Mouse (Mus musculus): ENCODE measurements around the gene Adprm. TPM values are rescaled to one million over a fixed set of nuclear protein-coding genes. Genes with fewer than 3 reads are reported as not detected.
"Not testable (repeated sequence)": the region's sequence is repeated elsewhere in the genome, so short reads cannot be mapped to it uniquely, and the experiment has no call there.

Adprm gene
- polyA plus RNA-seq, 1 experiment from 2014 or later = 26.6 TPM

- 25% methylated on average over 1 of the region's 1 CpGs for WGBS
- ATAC-seq (ENCODE audit: insufficient read depth, low FRiP score); H3K36me3 ChIP-seq (ENCODE audit: control insufficient read depth, insufficient read depth, low read length); H3K4me1 ChIP-seq (ENCODE audit: control insufficient read depth, insufficient read depth, low read length); H3K9ac ChIP-seq (ENCODE audit: low read length); H3K4me2 ChIP-seq (ENCODE audit: low read depth, low read length); H3K27ac ChIP-seq (ENCODE audit: low read length); H3K4me3 ChIP-seq (replicated peaks; ENCODE audit: low read length); H3K9me3 ChIP-seq (replicated peaks; ENCODE audit: control insufficient read depth, low read length); H3K27me3 ChIP-seq (ENCODE audit: control insufficient read depth, insufficient read depth, low read length): not testable (repeated sequence)
Observed at GRCm38 (mm10) chr11:67023191-67023590, 29.2 kb downstream of the Adprm start.

- no peaks in the 10 kb centered on the region for H3K9me3 ChIP-seq (replicated peaks; ENCODE audit: control insufficient read depth, low read length)
- no peak for ATAC-seq (ENCODE audit: insufficient read depth, low FRiP score)
- H3K27ac ChIP-seq (ENCODE audit: low read length) = no peak overlapping the region
- WGBS = 82% methylated on average over 13 of the region's 13 CpGs
- no peak overlapping the region for H3K4me3 ChIP-seq (replicated peaks; ENCODE audit: low read length)
- no peaks in the 10 kb centered on the region for H3K27me3 ChIP-seq (ENCODE audit: control insufficient read depth, insufficient read depth, low read length)
- no peaks in the 10 kb centered on the region for H3K36me3 ChIP-seq (ENCODE audit: control insufficient read depth, insufficient read depth, low read length)
- H3K4me2 ChIP-seq (ENCODE audit: low read depth, low read length) = no peak overlapping the region
- H3K4me1 ChIP-seq (ENCODE audit: control insufficient read depth, insufficient read depth, low read length) = peaks cover 5% of the 10 kb centered on the region; the same call in 1 of the 2 replicates
- H3K9ac ChIP-seq (ENCODE audit: low read length) = no peak overlapping the region
Observed at GRCm38 (mm10) chr11:67022354-67023115, 29.9 kb downstream of the Adprm start.

GRCm38 (mm10) chr11:67020948-67021347, 31.4 kb downstream of the Adprm start:
- H3K27me3 ChIP-seq (ENCODE audit: control insufficient read depth, insufficient read depth, low read length) = no peaks in the 10 kb centered on the region
- peak; percentile 48 for ATAC-seq (ENCODE audit: insufficient read depth, low FRiP score)
- peak overlapping the region; percentile 22 for H3K4me3 ChIP-seq (replicated peaks; ENCODE audit: low read length)
- H3K4me2 ChIP-seq (ENCODE audit: low read depth, low read length) = peak overlapping the region; percentile 46
- peaks cover 5% of the 10 kb centered on the region; the same call in 1 of the 2 replicates for H3K4me1 ChIP-seq (ENCODE audit: control insufficient read depth, insufficient read depth, low read length)
- no peaks in the 10 kb centered on the region for H3K9me3 ChIP-seq (replicated peaks; ENCODE audit: control insufficient read depth, low read length)
- peak overlapping the region; percentile 38 for H3K9ac ChIP-seq (ENCODE audit: low read length)
- peak overlapping the region; percentile 57; the same call in 1 of the 2 replicates for H3K27ac ChIP-seq (ENCODE audit: low read length)
- H3K36me3 ChIP-seq (ENCODE audit: control insufficient read depth, insufficient read depth, low read length) = no peaks in the 10 kb centered on the region
- WGBS = 4% methylated on average over 12 of the region's 12 CpGs

- no peak overlapping the region for H3K9ac ChIP-seq (ENCODE audit: low read length)
- H3K9me3 ChIP-seq (replicated peaks; ENCODE audit: control insufficient read depth, low read length) = no peaks in the 10 kb centered on the region
- no peaks in the 10 kb centered on the region for H3K27me3 ChIP-seq (ENCODE audit: control insufficient read depth, insufficient read depth, low read length)
- H3K36me3 ChIP-seq (ENCODE audit: control insufficient read depth, insufficient read depth, low read length) = no peaks in the 10 kb centered on the region
- H3K4me1 ChIP-seq (ENCODE audit: control insufficient read depth, insufficient read depth, low read length) = peaks cover 5% of the 10 kb centered on the region; the same call in 1 of the 2 replicates
- no peak overlapping the region for H3K4me2 ChIP-seq (ENCODE audit: low read depth, low read length)
- H3K4me3 ChIP-seq (replicated peaks; ENCODE audit: low read length) = no peak overlapping the region
- H3K27ac ChIP-seq (ENCODE audit: low read length) = peak overlapping the region; percentile 57
- no peak for ATAC-seq (ENCODE audit: insufficient read depth, low FRiP score)
- WGBS = 54% methylated on average over 7 of the region's 7 CpGs
Observed at GRCm38 (mm10) chr11:67019711-67020475, 32.5 kb downstream of the Adprm start.

GRCm38 (mm10) chr11:67017801-67018591, 34.4 kb downstream of the Adprm start:
- H3K4me3 ChIP-seq (replicated peaks; ENCODE audit: low read length) = peak overlapping the region; percentile 13
- WGBS = 13% methylated on average over 12 of the region's 12 CpGs
- ATAC-seq (ENCODE audit: insufficient read depth, low FRiP score) = peak; percentile 86
- no peaks in the 10 kb centered on the region for H3K27me3 ChIP-seq (ENCODE audit: control insufficient read depth, insufficient read depth, low read length)
- peaks cover 5% of the 10 kb centered on the region; the same call in 1 of the 2 replicates for H3K4me1 ChIP-seq (ENCODE audit: control insufficient read depth, insufficient read depth, low read length)
- no peaks in the 10 kb centered on the region for H3K36me3 ChIP-seq (ENCODE audit: control insufficient read depth, insufficient read depth, low read length)
- H3K9me3 ChIP-seq (replicated peaks; ENCODE audit: control insufficient read depth, low read length) = no peaks in the 10 kb centered on the region
- H3K4me2 ChIP-seq (ENCODE audit: low read depth, low read length) = peak overlapping the region; percentile 29
- H3K27ac ChIP-seq (ENCODE audit: low read length) = peak overlapping the region; percentile 80
- H3K9ac ChIP-seq (ENCODE audit: low read length) = peak overlapping the region; percentile 18

GRCm38 (mm10) chr11:67011635-67012034, 40.8 kb downstream of the Adprm start:
- Histone ChIP-seq H3K27me3 (ENCODE audit: control insufficient read depth, insufficient read depth, low read length) (no peaks in the 10 kb centered on the region), H3K9me3 (replicated peaks; ENCODE audit: control insufficient read depth, low read length) (no peaks in the 10 kb centered on the region), H3K4me1 (ENCODE audit: control insufficient read depth, insufficient read depth, low read length) (peaks cover 6% of the 10 kb centered on the region; the same call in 1 of the 2 replicates), H3K9ac (ENCODE audit: low read length) (no peak overlapping the region), H3K4me3 (replicated peaks; ENCODE audit: low read length) (no peak overlapping the region), H3K27ac (ENCODE audit: low read length) (no peak overlapping the region), H3K4me2 (ENCODE audit: low read depth, low read length) (no peak overlapping the region), H3K36me3 (ENCODE audit: control insufficient read depth, insufficient read depth, low read length) (no peaks in the 10 kb centered on the region)
- 48% methylated on average over 4 of the region's 4 CpGs for WGBS
- no peak for ATAC-seq (ENCODE audit: insufficient read depth, low FRiP score)

- no peak overlapping the region for H3K9ac ChIP-seq (ENCODE audit: low read length)
- 4% methylated on average over 8 of the region's 8 CpGs for WGBS
- H3K9me3 ChIP-seq (replicated peaks; ENCODE audit: control insufficient read depth, low read length) = no peaks in the 10 kb centered on the region
- H3K27ac ChIP-seq (ENCODE audit: low read length) = no peak overlapping the region; the same call in none of the 2 replicates
- peak overlapping the region; percentile 35; the same call in 1 of the 2 replicates for H3K4me2 ChIP-seq (ENCODE audit: low read depth, low read length)
- H3K27me3 ChIP-seq (ENCODE audit: control insufficient read depth, insufficient read depth, low read length) = no peaks in the 10 kb centered on the region
- H3K36me3 ChIP-seq (ENCODE audit: control insufficient read depth, insufficient read depth, low read length) = no peaks in the 10 kb centered on the region
- no peak for ATAC-seq (ENCODE audit: insufficient read depth, low FRiP score)
- H3K4me3 ChIP-seq (replicated peaks; ENCODE audit: low read length) = no peak overlapping the region
- H3K4me1 ChIP-seq (ENCODE audit: control insufficient read depth, insufficient read depth, low read length) = peaks cover 6% of the 10 kb centered on the region; the same call in 1 of the 2 replicates
Observed at GRCm38 (mm10) chr11:67010430-67010829, 42.0 kb downstream of the Adprm start.

GRCm38 (mm10) chr11:67008528-67008927, 43.9 kb downstream of the Adprm start:
- no peak overlapping the region for H3K4me2 ChIP-seq (ENCODE audit: low read depth, low read length)
- no peaks in the 10 kb centered on the region for H3K9me3 ChIP-seq (replicated peaks; ENCODE audit: control insufficient read depth, low read length)
- 88% methylated on average over 4 of the region's 4 CpGs for WGBS
- no peak overlapping the region for H3K4me3 ChIP-seq (replicated peaks; ENCODE audit: low read length)
- no peak overlapping the region for H3K9ac ChIP-seq (ENCODE audit: low read length)
- peaks cover 6% of the 10 kb centered on the region; the same call in 1 of the 2 replicates for H3K4me1 ChIP-seq (ENCODE audit: control insufficient read depth, insufficient read depth, low read length)
- ATAC-seq (ENCODE audit: insufficient read depth, low FRiP score) = no peak
- H3K27me3 ChIP-seq (ENCODE audit: control insufficient read depth, insufficient read depth, low read length) = no peaks in the 10 kb centered on the region
- no peaks in the 10 kb centered on the region for H3K36me3 ChIP-seq (ENCODE audit: control insufficient read depth, insufficient read depth, low read length)
- no peak overlapping the region for H3K27ac ChIP-seq (ENCODE audit: low read length)

All from stomach, embryonic 16.5 days (tissue).